Mouse (Mus musculus): Measurements from ENCODE around the gene Fam78a.

Gene Fam78a

GRCm38 (mm10) chr2:32095351-32096121 is 10.9 kb upstream of the Fam78a start, which contains the start of gene Plpp7:
TSS of gene Plpp7 (plus strand) at chr2:32095528.
- peak; percentile 45 for DNase-seq

GRCm38 (mm10) chr2:32094001-32094707 is 9.5 kb upstream of the Fam78a start:
- no peak for DNase-seq

DNA sequence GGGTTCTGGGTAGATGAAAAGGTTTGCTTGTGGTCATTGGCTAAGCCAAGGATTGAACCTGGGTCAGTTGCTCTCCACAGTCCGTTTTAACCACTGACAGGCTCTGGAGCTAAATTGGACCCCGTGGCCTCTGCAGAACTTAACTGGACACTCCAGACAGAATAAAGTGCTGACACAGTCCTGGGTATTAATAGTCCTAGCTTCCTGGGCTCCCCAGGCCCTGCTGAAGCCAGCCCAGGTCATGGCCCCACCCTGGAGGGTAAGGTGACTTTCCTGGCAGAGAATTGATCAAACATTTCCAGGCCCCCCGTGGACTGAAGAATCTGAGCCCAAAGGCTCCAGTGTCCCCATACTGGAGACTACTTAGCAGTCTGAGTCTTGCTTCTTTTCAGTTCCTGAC is 7.3 kb upstream of the Fam78a start:
- DNase-seq: no peak

DNA sequence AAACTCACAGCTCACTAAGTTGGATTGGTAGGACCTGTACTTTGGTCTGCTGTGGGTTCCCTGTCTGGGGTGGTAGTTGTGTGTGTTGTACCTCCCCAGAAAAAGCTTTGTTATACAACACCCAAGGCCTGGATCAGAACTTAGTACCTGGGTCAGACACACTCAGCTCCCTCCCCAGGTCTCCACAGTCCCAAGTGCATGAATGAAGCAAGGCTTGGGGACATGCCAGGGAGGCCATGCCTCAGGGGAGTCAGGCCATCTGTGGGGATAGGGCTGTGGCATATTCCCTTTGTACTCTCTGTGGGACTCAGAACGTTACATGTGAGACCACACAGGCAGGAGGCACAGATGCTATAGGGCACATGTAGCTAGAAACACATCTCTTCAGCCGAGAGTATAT is 5.5 kb upstream of the Fam78a start:
- no peak for DNase-seq

DNA sequence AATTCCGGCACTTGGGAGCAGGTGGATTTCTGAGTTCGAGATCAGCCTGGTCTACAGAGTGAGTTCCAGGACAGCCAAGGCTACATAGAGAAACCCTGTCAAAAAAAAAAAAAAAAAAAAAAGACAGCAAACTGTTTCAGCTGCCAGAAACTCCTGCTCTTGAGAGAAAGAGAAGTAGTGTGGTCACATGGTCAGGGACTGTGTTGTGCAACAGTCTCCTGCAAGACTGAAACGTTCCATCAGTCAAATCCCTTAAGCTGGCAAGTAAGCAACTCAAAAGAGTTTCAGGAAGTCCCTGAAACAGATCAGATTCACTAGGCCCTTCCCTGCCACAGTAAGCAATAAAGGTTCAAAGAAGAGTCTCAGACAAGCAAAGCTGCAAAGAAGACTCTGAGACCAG is 4.9 kb upstream of the Fam78a start:
- no peak for DNase-seq

DNA sequence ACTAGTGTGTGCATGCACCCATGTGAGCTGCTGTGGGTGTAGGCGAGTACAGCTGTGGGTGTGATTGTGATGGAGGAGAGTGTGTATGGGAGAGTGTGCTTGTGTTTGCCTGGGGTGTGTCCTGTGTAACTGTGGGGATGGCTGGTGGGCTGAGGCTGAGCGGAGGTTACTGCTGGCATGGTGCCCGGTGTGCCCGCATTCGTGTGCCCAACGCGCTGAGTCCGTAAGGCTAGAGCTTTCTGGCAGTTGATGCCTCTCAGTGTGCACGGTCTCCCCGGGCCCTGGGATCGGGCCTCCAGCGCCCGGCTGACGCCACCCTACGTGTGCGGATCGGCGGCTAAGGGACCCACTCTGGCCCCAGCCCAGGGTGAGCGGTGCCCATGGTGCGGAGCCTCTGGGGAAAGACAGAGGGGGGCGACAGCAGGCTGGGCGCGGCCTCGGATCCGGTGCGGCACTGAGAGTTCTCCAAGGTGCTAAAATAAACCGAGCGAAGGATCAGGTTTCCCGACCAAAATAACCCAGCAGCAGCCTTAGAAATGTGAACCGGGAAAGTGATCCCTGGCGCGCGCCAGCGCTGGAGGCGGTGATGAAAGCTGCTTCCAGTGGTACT is 3.8 kb upstream of the Fam78a start:
- no peak for DNase-seq

- no peak for DNase-seq
These were observed 2.9 kb upstream of the Fam78a start for GRCm38 (mm10) chr2:32087606-32088005.

DNA sequence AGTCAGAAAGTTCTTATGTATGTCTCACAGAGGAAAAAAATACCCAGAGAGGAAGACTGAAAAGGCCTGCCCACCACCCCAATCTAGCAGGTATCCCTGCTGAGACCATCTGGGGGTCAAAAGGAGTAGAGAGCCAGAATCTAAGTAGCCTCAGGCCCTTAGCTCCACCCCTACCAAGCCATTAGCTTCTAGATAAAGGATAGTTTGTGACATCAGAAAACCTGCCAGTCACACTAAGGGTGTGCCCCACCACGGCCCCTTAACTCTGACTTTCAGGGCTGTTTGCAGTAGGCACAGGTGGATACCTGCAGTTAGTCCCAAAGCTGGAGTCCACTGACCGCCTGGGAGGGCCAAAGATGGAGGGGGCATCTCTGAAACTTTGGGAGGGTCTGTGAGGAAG is 574 bp upstream of the Fam78a start:
- DNase-seq: no peak

DNA sequence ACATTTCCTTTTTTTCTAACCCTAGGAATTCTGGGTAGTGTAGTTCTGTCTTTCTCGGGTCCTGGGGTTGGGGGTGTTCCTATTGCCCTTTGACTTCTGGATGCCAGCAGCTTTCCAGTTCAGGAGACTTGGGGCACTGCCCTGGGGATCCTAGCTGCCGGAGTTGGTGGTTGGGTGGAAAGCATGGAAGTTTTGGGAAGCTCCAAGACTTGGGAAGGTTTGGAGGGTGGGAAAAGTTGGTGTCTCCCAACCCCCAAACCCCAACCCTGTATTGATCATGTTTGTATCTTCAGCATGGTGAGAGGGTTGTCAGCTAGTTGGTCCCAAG is 179 bp upstream of the Fam78a start:
- DNase-seq: no peak

DNA sequence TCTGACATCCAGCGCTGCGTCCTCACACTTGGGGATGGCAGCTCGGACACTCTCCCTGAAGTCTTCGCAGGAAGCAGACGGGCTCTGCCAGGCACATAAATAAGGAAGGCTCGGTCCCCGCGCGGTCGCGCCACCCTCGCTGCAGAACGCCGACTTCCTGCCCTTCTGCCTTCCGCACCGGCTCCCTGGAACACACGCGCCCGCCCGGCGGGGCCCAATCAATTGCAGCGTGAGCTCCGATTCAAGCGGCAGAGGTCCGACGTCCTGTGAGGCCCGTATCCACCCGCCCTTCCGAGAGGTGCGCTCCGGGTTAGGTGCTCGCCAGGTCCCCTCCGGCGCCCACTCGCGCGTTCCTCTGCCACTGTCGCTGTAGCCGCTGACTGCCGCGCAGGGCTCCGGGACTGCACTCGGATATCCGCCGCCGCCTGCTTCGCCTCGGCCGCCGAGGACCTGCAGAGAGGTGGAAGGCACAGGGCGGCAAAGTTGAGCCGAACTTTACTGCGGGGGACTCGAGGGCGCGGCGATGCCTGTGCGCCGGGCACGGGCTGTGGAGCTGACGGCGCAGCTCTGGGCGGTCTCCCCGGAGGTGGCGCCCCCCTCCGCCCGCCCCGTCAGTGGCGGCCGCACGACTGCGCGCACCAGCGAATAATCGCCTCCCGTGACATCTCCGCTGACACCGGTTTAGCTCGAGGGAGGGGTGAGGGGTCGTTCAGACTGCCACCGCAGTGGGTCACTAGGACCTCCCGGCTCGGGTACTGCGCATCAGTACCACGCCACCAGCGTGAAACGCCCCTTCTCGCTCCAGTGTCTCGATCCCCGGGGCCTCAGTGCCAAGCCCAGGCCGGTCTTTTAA is 1.3 kb downstream of the Fam78a start:
- peak; percentile 70 for DNase-seq

GRCm38 (mm10) chr2:32082229-32082628 is 2.4 kb downstream of the Fam78a start:
- no peak for DNase-seq

DNA sequence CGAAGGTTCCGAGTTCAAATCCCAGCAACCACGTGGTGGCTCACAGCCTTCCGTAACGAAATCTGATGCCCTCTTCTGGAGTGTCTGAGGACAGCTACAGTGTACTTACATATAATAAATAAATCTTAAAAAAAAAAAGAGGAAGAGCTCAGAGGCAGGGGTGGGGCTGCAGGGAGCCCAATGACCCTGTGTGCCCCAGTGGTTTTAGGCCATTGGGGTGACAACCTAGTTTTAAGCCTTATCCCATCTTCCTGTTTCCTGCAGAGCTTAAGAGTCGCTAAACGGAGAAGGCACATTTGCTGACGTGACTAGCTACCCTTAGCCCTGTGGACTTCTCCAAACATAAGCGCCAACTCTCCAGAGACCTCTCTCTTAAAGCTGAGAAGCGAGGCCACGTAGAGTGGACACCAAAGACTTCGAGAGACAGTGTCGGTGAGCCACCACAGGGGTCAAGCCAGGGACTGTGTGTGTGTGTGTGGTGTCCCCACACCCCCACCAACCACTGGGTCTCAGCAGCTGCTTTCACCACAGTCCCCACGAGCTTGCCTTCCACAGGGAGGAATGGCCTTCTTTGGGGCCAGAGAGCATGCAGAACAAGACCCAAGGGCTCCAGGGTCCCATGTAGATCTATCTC is 3.2 kb downstream of the Fam78a start:
- no peak for DNase-seq

DNA sequence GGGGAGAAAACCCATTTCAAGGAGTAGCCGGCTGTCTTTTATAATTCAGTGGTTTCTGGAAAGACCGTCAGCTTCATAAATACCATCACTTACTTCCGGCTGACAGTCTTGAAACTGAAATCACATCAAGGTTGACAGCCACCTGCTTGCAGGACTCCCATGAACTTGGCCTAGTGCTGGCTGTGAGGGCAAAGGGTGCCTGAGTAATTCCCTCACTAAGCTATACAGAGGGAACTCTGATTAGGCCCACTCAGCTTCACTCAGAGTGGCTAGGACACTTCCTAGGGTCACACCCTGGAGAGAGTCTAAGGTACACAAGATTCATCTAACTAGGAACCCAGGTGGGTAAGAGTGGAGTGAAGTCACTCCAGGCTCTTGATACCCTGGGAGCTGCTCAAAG is 4.0 kb downstream of the Fam78a start:
- DNase-seq: no peak

DNA sequence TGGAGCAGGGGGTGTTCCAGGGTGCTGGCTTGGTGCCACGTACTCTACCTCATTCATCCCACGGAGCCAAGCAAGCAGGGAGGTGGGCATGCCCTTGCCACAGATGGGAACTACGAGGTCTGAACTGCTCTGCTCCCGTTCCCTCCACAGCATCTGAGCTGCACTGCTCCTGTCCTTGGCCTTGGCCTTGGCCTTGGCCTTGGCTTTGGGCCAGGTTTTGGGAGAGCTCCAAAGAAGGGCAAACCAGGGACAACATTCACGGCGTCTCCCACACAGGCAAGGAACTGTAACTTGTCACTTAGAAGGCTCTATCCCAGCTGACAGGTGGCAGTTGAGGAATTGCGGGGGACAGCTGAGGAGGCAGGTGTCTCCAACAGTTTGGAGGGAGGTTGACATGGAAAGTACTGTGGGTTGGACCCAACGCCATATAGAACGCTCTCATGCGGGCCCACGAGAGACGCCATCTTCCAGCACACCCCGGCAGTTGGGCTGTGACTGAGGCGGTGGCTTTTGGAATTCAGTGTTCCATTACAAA is 5.4 kb downstream of the Fam78a start:
- no peak for DNase-seq

DNA sequence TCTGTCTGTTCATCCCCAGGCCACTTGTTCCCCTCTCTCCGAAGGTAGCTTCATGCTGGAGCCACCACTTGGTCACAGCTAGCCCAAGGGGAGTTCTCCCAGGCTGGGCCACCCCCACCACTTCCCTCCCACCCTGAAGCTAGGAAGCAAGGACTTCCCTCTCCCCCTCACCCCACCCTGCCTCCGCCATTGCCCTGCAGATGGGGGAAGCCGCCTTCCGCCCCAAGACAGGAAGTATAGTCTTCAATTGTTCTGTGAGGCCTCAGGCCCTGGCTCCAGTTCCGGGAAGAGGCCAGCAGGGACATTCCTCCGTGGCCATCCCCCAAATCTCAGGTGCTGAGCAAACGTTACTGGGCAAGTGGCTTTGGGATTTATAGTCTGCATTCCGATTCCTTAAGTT is 6.1 kb downstream of the Fam78a start:
- peak; percentile 64 for DNase-seq

DNA sequence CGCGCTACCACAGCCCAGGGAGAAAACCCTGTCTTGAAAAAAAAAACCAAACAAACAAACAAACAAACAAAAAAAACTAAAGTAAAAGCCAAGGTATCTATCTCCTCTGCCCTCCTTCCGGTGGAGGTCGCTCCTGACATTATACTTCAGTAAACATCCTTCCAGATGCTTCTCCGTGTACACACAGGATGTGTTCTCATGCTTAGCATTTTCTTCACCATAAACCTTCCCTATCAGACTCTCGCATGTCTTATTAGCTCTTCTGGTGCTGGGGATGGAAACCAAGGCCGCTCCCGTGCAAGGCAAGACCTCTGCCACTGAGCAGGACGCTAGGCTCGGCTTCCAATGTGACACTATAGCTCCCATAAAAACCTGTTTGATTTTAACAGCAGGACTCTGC is 6.9 kb downstream of the Fam78a start:
- no peak for DNase-seq

DNA sequence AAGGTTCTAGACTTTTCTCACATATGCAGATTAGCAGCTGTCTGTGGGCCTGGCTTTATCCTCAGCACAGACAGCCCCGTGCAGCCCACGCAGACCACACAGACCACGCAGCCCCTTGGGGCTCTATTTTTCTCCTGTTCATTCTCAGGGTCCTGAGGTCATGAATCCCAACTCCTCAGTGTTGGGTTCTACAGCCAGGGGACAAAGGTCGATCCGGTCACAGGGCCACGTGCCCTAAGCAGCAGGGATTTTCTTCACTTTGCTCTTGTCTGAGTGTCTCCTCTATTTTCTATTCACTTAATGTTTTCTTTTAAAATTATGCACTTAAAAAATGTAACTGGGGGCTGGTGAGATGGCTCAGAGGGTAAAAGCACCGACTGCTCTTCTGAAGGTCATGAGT is 9.3 kb downstream of the Fam78a start:
- no peak for DNase-seq

DNA sequence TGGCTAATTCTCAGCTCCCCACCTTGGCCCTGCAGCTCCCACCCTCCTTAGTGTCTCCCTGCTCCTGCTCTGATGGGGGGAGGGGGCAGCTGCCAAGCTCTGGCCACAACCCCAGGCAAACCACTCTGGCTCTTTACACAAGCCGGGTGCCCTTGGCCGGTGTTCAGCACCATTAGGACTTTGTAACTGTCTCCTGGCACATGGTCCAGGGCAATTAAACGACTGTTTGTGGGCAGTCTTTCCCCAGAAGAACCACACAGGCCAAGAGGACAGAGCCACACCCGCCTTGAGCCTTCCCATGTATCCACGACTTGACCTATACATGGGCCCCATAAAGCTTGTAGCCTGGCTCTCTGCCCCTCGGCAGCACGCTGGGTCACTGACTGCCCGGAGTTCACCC is 10.3 kb downstream of the Fam78a start:
- DNase-seq: no peak

DNA sequence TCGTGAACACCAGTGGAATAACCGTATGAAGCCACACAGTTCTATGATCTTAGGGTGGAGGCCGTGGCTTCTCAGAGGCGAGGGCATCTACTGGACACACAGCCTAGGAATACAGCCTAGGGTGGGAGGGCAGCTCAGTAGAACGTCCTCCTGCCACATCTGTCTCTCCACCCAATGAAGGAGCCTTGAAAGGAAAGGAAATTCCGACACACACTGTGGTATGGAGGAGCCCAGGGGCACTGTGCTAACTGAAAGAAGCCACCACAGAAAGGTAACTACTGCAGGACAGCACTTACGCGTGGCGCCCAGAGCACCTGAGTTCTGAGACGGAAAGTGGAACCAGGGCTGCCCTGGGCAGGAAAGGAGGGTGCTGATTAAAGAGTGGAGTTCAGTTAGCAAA is 13.9 kb downstream of the Fam78a start:
- DNase-seq: no peak

GRCm38 (mm10) chr2:32068811-32069607 is 15.6 kb downstream of the Fam78a start:
- no peak for DNase-seq

- no peak for DNase-seq
These were observed 18.7 kb downstream of the Fam78a start for GRCm38 (mm10) chr2:32066005-32066404.

DNA sequence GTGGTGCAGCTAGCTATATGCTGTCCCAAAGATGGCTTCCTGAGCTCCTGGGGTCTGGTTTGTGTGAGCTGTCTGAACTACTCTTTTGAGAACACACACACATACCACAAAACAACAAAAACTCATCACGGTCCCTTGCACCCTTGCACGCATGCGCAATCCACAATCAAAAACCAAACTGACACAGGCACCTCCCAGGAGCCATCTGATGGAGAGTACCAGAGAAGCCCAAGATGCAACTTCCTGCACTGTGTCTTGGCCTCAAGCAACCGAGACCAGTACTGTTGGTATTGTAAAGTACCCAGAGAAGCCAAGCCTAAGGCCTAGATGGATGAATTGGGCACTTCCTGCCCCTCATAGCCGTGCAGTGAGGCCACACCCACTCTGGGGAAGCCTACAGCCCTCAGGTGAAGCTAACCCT is 19.3 kb downstream of the Fam78a start:
- DNase-seq: no peak

Data from lung, postnatal 14 days (tissue).